Mouse (Mus musculus) erythroblast, adult 5-6 weeks (primary cell): Measurements from ENCODE around the gene Nim1k. TPM values are rescaled to one million over a fixed set of nuclear protein-coding genes. Genes with fewer than 3 reads are reported as not detected.
"Not testable (repeated sequence)": the region's sequence is repeated elsewhere in the genome, so short reads cannot be mapped to it uniquely, and the experiment has no call there.

Experiments used
- ATAC-seq: replicated peaks from 2 replicates; pipeline ENCODE4 v1.8.0; 2016; ENCODE audit warnings: moderate number of reproducible peaks, mild to moderate bottlenecking, moderate TSS enrichment, inconsistent platforms; ENCODE audit not compliant: poor library complexity, low FRiP score, severe bottlenecking
- total RNA-seq, 2 experiments: library from RNA; stranded (forward) in 1 of 2; stranded (reverse) in 1 of 2; fragments of 150-400 nt in 1 of 2; fragments of 200-764, 138-1000 nt in 1 of 2; gene quantifications; 2 replicates each; pipeline versions ENCODE4 v1.2.3 to v1.2.4; 2015 to 2017; ENCODE audit warnings: low replicate concordance in 2 of 2

Nim1k gene
- total RNA-seq, 2 experiments from 2014 or later: not detected

DNA sequence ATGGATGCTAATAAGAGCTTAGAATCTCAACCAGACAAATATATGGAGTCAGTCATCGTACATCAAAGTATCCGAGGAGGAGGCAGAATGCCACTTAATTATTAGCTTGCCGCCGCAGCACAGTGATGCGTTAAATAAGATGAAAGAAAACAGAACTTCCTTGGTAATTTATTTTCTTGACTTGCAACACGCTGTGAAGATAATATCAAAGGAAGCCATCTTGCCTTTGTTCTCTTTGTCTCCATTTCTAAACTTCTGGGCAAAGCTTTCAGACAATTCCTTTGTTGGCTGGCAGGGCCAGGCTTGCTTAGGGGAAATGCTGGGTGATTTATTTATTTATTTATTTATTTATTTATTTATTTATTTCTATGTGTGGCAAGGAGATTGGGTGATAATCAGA is 24.2 kb downstream of the Nim1k start:
- no peak for ATAC-seq

DNA sequence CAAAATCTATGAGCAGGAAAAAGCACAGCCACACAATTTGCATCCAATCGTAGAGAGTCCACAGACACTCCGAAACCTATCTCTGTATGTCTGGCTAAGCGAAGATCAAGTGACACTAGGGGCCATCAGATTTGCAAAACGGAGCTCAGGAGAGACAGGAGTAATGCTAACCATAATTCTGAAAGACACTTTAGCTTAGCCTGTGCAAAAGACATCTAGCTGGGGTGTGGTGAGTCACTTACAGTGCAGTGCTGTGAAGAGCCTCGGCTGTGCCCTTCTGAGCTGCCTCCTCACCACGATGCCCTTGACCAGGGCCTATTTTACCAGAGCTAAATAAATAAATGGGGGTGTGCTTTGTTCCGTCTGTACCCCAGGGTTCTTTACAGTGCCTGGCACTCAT is 26.3 kb downstream of the Nim1k start:
- no peak for ATAC-seq

DNA sequence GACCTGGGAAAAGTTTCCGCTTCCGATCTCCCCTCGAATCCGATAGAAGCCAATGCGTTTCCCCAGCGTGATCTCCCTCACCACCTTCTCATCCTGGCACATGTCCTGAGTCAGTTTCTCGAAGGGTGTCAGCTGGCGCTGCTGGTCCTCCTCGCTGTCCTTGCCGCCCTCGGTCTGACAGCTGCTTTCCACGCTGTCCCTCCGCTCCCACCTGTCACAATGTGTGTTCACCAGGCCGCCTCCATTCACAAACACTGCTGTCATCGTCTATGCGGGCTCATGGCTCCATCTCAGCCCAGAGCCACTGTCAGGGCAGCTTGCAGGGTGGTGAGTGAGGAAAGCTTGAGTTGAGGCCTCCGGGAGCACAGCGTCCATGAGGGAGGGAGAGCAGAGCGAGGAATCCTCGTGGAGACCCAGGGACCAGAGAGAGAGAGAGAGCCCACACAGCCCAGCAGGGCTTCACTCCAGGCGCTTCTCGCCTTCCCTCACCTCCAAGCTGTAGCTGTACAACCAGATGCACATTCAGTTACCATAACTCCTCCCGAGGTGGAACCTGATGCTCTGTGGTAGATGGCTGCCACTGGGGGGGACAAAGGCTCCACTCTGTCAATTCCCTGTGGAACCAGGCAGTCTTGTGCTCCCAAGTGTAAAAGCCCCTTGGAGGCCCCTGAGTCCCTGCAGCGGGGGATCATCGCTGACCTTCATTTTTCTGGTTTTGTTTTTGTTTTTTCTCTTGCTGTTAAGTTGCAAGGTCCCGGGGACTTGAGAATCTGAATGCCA is 27.9 kb downstream of the Nim1k start:
- no peak for ATAC-seq

DNA sequence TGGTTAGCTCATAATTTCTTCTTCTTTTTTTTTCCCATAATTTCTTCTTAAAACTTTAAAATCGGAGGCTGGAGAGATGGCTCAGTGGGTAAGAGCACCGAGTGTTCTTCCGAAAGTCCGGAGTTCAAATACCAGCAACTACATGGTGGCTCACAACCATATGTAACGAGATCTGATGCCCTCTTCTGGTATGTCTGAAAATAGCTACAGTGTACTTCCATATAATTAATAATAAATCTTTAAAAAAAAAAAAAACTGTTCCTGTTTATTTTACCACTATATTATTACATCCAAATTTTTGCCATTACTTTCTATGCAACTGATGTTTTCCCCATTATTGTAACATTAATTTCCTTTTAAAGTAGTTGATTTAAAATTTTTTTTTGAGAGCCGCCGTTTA is 31.1 kb downstream of the Nim1k start:
- ATAC-seq: no peak

DNA sequence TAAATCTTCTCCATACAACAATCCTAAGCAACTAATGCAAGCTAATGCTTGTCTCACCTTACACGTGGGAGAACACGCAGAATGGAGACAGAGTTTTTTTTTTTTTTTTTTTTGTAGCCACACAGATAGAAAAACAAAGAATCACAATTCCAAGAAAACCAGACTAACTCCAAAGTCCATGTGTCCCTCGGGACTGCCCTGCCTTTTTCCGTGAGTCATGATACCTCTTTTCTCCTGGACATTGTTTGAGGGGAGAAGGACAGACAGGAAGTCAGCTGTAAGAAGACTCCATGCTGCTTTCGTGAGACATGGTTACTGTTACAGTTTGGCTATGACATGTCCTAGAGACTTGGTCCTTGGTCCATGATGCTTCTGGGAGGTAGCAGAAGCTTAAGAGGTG is 32.3 kb downstream of the Nim1k start:
- no peak for ATAC-seq

DNA sequence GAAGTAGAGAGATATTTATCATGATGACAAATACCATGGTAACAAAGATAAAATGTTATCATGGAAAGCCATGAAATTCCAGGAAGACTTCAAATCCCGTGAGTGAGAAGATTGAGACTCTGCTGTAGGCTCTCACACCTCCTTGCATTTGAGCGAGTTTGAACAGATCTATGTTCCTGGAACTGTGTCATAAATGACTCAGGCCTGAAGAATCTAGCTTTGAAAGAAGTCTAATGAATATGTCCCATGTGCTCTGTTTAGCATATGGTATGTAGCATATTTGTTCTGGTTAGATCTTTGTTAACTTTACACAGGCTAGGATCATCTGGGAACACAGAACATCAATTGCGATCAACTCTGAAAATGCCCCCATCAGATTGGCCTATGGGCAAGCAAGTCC is 33.2 kb downstream of the Nim1k start:
- no peak for ATAC-seq

DNA sequence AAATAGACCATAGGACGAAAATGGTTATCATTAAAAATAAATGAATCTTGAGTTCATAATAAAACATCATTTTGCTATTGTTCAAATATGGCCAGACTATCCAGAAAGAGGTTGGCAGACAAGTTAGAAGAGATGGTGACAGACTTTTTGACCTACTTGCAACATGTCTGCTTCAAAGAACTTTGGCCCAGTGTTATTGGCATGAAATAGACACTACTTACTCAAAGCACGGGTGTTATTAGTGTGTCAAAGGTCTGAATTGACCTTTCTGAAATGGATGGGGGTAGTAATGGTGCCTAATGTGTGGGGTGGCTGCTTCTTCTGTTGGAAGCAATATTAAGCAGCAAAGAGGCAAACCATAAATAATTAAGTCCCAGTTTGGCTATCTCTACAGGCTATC is 39.6 kb downstream of the Nim1k start:
- ATAC-seq: no peak

DNA sequence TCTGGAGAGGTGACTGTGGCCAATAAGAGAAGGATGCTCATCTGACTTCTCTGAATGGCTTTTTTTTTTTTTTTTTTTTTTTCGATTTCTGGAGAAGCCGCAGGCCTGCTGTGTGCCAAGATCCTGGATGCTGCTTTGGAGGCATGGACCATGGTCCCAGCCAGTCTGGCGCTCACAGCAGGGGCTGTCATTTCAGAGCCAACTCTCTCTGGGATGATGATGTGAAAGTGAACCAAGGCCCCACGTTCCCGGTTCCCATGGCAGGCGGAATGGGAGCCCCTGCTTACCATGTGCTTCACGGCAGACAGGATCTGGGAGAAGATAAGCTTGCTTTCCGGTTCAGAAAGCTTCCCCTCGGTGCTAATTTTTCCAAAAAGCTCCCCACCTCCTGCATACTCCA is 41.9 kb downstream of the Nim1k start:
- ATAC-seq: no peak

DNA sequence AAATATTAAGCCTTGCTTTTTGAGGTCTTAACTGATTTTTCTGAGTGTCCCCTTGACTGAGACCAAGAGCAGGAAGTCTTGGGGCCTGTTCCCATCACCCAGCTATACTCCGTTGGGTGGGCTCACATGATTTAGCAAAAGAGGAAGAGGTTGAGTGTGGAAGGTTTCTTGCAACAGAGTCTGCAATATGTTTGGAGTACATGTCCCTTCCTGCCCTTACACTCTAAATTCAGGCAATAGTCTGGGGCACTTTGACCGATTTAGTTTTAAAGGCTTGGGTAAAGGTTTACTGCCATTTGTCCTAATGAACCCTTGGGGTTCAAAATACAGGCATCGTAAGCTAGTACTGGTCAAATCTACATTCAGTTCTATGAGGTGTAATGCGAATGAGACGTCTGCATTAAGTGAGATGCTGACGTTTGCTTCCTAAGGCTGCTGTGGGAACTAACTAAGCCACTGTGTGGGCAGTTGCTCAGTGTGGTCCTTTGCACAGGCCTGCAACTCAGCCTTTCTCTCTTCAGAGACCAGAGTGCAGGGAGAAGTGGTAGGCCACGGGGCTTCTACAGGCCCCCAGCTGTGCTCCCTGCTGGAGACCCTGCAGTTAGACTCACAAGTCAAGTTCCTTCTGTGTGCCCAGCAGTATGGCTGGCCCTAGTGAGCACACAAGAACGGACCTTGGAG is 42.4 kb downstream of the Nim1k start:
- ATAC-seq: no peak

DNA sequence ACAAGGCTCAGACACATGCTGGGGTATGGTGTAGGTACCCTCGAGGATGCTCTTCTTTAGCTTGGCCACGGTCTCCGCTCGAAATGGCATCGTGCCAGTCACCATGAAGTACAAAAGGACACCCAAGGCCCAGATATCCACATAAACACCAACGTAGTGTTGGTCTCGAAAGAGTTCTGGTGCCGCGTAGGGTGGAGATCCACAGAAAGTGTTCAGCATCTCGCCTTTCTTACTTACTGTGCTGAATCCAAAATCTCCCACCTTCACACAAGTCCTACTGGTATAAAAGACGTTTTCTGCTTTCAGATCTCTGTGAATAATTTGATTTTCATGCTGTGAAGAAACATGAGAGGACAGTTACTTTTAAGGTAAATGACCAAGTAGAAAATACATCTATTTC is 43.2 kb downstream of the Nim1k start:
- no peak for ATAC-seq

DNA sequence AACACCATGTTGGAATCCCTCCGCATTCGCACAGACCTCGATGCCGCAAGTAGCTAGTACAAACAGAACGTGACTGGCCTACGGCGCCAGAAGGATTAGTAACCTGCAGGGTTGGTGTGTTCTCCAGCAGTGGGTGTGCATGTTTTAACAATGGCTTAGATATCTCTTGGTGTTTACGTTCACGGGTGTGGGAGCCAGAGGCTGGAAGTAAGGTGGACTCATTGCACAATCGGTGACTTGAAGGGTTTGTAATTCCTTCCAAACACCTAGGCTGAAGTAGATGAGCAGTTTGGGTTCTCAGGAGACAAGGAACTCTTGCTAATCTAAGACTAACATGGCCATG is 45.4 kb downstream of the Nim1k start:
- no peak for ATAC-seq

DNA sequence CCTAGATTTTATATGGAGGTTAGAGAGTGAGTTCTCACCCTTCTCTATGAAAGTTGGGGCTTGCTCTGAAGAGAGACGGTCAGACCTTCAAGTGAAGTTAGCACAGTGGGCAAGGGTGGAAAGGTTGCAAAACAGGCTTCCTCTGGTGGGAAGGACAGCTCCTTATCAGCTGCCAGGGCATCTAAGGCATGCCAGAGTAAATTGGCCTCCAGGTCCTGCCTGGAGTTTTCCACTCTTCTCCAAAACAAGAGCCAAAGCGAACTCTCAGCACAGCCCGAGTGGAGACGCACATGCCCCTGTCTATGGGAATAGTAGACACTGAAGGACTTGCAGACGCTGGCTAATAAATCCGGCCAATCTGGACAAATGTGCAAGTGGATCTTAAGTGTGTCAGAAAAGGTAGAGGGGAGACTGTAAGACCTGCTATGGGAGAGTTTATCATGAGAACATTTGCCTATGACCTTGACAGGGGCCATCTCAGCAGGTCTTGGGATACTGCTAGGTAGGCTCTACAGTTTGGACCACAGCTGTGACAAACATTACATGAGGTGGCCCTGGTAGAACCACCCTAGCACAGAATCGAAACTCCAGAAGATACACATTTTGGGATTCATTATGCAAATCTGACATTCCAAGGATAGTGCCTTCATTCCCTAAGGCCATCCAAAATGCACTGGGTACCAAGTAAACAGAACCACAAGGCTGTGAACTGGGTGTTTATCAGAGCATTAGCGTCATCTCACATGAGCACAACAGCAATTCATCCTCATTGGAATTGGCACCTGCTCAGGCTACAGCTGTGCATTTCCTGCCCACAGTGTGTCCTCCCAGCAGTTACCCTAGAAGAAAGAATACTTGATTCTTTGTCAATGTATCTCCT is 46.1 kb downstream of the Nim1k start:
- ATAC-seq: no peak

DNA sequence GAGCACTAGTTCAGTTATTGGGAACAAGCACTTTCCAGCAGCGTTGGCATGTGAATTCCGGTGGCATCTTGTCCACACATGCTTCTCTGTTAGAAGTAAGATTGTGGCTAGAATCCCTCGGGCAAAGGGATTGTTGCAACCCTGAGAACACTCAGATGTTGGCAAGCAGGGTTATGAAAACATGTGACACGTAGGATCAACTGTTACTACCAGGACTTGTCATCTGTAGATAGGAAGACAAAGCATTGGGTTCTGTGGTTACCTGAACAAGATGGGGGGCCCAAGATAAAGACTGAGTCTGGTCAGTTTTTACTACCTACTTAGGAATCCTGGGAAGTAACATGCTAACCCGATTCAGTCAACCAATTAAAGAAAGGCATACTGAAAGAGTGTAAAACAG is 46.7 kb downstream of the Nim1k start:
- no peak for ATAC-seq

DNA sequence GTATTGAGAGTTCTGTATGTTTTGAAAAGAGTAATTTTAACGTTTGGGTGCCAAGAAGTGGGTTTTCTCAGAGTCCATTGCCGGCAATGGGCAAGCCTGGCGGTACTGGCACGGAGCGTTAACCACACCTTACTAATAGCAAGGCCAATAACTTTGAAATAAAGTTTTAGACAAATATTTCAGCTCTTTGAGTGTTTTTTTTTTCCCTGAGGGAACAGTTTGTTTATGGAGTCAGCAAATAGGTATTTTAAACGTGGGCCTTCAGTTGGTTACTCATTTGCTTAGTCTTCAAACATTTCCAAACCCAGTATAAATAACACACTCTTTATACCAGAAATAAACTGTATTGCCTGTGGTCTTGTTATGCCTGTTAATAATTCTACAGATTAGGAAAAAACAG is 47.8 kb downstream of the Nim1k start:
- ATAC-seq: no peak

DNA sequence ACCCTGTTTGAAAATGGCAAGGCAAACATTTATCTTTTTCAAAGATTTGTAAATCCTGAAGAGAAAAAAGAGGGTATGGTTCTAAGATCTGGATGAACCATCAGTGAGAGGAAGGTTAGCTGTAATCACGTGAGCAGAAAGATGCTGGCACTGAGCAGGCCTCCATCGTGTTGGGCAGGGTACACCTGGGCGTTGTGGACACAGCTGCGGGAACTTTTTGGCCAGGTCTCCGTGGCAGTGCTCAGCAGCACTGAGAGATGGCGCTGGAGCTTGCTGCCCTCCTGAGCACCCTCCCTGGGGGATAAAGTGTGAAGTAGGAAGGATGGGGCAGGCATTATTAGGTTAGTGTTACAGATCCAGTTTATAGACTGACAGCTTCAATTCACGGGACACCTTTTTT is 48.7 kb downstream of the Nim1k start:
- ATAC-seq: no peak

DNA sequence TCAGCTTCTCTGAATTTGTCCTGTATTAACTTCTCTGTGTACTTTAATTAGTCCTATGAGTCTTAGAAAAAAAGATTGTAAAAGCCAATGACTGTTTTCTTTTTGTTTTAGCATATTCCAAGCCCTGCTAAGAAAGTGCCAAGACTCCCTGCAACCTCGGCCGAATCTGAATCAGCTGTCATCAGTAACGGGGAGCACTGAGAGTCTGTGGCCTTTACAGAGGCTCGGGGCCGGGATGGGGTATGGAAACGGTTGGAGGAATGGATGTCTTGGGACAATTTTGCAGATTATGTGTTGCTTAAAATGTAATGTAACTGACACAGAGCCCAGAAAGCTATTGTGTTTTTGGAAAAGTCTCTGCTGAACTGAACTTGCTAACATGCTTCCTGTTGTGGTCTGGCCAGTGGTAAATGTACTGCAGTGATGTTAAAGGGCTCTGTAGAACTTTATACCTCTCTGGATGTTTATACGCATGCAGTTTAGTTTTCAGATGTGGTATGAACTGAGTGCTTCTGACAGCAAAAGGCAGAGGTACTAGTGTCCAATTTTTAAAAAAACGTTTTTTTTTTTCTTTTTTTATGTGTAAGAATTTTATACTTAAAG is 49.3 kb downstream of the Nim1k start:
- ATAC-seq: not testable (repeated sequence)

DNA sequence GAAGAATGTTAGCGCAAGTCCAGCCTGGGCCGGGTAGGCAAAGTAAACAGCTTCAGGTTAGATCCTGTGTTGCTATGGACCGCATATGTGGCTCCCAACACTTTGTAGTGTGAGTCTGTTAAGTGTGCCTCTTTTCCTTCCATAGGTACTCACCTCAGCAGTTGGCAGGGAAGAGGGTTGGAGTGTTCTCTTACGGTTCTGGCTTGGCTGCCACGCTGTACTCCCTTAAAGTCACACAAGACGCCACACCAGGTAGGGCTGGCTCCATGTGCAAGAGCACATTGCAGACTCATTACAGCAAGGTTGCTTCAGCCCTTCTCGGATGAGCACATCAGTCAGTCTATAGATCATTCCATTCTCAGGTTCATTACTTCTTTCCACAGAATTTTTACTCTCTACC is 51.4 kb downstream of the Nim1k start:
- no peak for ATAC-seq

DNA sequence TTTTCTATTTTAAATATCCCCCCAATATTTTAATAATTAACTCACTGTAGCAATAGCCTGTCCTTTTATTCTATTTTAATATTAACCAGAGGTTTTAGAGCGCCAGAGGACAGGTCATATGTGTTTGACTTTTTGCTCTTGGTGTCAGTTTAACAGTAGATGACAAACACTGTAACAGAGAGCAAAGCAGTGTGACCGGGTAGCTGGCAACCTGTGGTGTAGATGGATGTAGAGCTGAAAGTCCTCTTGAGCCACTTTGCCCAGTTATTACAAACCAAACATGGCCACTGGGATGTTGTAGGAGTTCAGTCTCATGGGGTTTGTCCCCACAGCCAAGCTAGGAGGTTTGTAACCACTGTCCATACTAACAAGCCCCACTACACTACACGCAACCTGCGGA is 57.2 kb downstream of the Nim1k start:
- ATAC-seq: no peak

DNA sequence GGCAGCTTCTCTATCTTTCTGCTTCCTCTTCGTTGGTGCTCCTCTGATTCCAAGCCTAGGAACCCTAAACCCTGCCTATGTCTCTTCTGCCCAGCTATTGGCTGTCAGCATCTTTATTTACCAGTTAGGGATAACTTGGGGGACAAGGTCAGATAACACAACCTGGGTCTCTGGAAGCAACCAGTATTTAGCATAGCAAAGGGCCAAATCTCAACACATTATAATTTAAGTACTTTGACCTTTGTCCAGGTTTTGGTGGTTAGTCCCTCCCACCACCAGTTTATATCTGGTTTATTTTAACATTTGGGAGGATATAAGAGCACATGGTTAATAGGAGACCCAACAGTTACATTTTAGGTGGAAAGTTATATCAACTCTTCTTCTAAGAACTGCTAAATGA is 59.2 kb downstream of the Nim1k start:
- ATAC-seq: no peak

DNA sequence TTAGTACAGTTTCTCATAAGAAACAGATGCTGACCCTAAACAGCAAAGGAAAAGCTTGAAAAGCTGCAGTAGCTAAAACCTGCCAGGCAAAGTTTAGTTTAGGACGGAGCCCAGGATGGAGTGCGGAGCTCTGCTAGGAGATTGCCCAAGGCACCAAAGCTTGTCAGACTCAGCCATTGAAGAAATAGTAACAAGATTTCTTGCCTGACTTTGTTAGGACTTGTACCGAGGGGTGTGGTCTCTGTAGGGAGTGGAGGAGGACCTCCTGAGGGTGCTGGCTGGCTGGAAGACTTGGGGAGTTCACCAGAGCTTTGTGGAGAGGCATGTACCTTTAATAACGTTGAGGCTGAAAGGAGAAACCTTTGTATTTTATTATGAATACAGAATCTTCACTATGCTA is 60.0 kb downstream of the Nim1k start:
- no peak for ATAC-seq
